Mouse (Mus musculus) forebrain, embryonic 13.5 days (tissue): ENCODE measurements around the gene Ttll5. TPM values are rescaled to one million over a fixed set of nuclear protein-coding genes. Genes with fewer than 3 reads are reported as not detected.

Experiments
- ATAC-seq: fragments of 200-750 bp; cut with Nextera tagmentation; 2 replicates; pipeline ENCODE4 v1.8.0; 2017
- H3K27ac ChIP-seq: fragments of 300-500 bp; sonication (generic); 2 replicates; pipeline ENCODE4 v1.5.1; 2015; ENCODE audit warnings: inconsistent platforms, mild to moderate bottlenecking, moderate library complexity
- H3K27me3 ChIP-seq: fragments of 300-500 bp; sonication (generic); 2 replicates; pipeline ENCODE4 v1.6.1; 2015; ENCODE audit warnings: mild to moderate bottlenecking, inconsistent platforms
- H3K36me3 ChIP-seq: fragments of 300-500 bp; sonication (generic); 2 replicates; pipeline ENCODE4 v1.6.1; 2015; ENCODE audit warnings: mild to moderate bottlenecking, inconsistent platforms; ENCODE audit not compliant: poor library complexity, severe bottlenecking
- H3K4me1 ChIP-seq: fragments of 300-500 bp; sonication (generic); 2 replicates; pipeline ENCODE4 v1.6.1; 2015; ENCODE audit warnings: inconsistent platforms
- H3K4me2 ChIP-seq: fragments of 300-500 bp; sonication (generic); 2 replicates; pipeline ENCODE4 v1.6.1; 2015; ENCODE audit warnings: inconsistent platforms, mild to moderate bottlenecking, moderate library complexity
- H3K4me3 ChIP-seq: fragments of 300-500 bp; sonication (generic); 2 replicates; pipeline ENCODE4 v1.5.1; 2015; ENCODE audit warnings: mild to moderate bottlenecking, inconsistent platforms
- H3K9ac ChIP-seq: fragments of 300-500 bp; sonication (generic); 2 replicates; pipeline ENCODE4 v1.6.1; 2015; ENCODE audit warnings: mild to moderate bottlenecking, inconsistent platforms
- H3K9me3 ChIP-seq: fragments of 300-500 bp; sonication (generic); replicated peaks from 2 replicates; pipeline ENCODE4 v1.6.1; 2016; ENCODE audit warnings: inconsistent platforms
- WGBS: fragments of 180-500 bp; shearing (Covaris S2); methylation state at CpG from one replicate; pipeline ENCODE4 v1.1.7; 2015; 5-methylcytosine and 5-hydroxymethylcytosine counted together
- polyA plus RNA-seq: library from polyadenylated mRNA; unstranded; fragments of >200 nt; fragmentation: Nextera tagmentation; extraction: Ambion mirVana; gene quantifications from 2 replicates; pipeline ENCODE4 v1.2.1, GENCODE M21; 2015

The Ttll5 gene
- polyA plus RNA-seq, 1 experiment from 2014 or later = 15.2 TPM

GRCm38 (mm10) chr12:86109531-86109930 lies 285.1 kb downstream of the Ttll5 start:
- H3K27ac ChIP-seq = no peak overlapping the region
- H3K4me2 ChIP-seq = no peak overlapping the region
- no peak overlapping the region for H3K4me3 ChIP-seq
- H3K9ac ChIP-seq = no peak overlapping the region
- WGBS = 91% methylated on average over 4 of the region's 4 CpGs
- H3K9me3 ChIP-seq = no peaks in the 10 kb centered on the region
- 0 out of 2 replicates have a peak, but pooled peaks cover 16% of the 10 kb centered on the region for H3K36me3 ChIP-seq
- no peak for ATAC-seq
- H3K27me3 ChIP-seq = no peaks in the 10 kb centered on the region
- no peaks in the 10 kb centered on the region; the same call in 1 of the 2 replicates for H3K4me1 ChIP-seq

- WGBS = 88% methylated on average over 2 of the region's 2 CpGs
- Histone ChIP-seq H3K9me3 (no peaks in the 10 kb centered on the region), H3K4me1 (no peaks in the 10 kb centered on the region), H3K36me3 (0 out of 2 replicates have a peak, but pooled peaks cover 16% of the 10 kb centered on the region), H3K4me3 (no peak overlapping the region), H3K9ac (no peak overlapping the region), H3K4me2 (no peak overlapping the region), H3K27me3 (no peaks in the 10 kb centered on the region), H3K27ac (no peak overlapping the region)
- ATAC-seq = no peak
Observed at GRCm38 (mm10) chr12:86110637-86111036, 286.2 kb downstream of the Ttll5 start.

Other genes with a start within 250 kb of the Ttll5 start
- gene Jdp2, start 225.6 kb upstream of the Ttll5 start, polyA plus RNA-seq = 0.21 TPM in 1 of 2 replicates, not detected in the other
- 0.38 and 0.53 TPM in 2 replicates for gene Batf, start 138.0 kb upstream of the Ttll5 start, polyA plus RNA-seq
- 2.2 and 2.6 TPM in 2 replicates for gene Flvcr2, start 78.1 kb upstream of the Ttll5 start, polyA plus RNA-seq
- gene Erg28, start 109 bp upstream of the Ttll5 start, polyA plus RNA-seq = 98.5 and 101 TPM in 2 replicates